Mouse (Mus musculus): ENCODE measurements at regions not wholly inside any gene's neighbourhood (a gene's known extent, or its start where the extent isn't known, plus 50 kb on each side); places are given as distances from the start of the nearest gene placed in this dataset.

DNA sequence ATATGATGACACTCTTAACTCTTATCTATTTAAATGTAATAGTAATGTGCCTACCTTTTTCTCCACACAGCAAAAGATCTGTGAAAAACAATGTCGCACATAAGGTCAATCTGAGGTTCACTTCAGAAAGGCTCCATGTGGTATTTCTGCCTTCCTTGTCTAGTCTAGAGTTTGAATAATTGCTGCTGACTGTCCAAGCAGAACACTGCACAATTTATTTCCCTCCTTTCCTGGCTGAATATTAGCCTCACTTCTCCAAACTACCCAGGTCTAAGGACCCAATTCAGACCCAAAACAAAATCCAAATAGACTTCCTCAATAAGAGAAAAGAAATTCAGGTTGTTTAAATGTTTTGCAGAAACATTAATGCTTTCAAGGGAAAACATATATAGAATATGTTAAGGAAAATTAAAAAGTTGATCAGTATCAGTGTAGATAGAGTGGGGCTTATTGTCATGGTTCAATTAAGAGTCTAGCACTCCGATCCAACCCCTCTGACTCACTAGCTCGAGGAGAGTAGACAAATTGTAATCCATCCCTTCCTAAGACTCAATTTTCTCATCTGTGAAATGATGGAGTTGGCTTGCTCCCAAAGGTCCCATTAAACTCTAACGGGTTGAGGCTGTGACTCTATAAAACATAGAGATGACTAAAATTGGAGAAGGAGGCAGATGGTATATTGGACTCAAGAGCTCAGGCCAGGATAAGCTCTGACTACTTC lies 215.4 kb upstream of the Tbl1xr1 start:
- TF ChIP-seq CTCF (IDR thresholded peaks at IDR 0.05; ENCODE audit: low read depth) (no peak), EP300 (optimal IDR thresholded peaks at IDR 0.05) (no peak)
